Mouse (Mus musculus): ENCODE measurements at regions not wholly inside any gene's neighbourhood (a gene's known extent, or its start where the extent isn't known, plus 50 kb on each side); places are given as distances from the start of the nearest gene placed in this dataset.
A peak's percentile ranks its signal among the peaks of the same experiment; 100 is the strongest.

- no peak for DNase-seq
Measured at GRCm38 (mm10) chr4:11903861-11904260, 77.2 kb downstream of the Gm10604 start.

- DNase-seq, result no peak
Measured at GRCm38 (mm10) chr4:11903401-11903800, 77.7 kb downstream of the Gm10604 start.

GRCm38 (mm10) chr4:11899979-11900624 is 81.0 kb downstream of the Gm10604 start:
- peak; percentile 12 to 14 for DNase-seq

- no peak for DNase-seq
Measured at GRCm38 (mm10) chr4:11897231-11897630, 83.8 kb downstream of the Gm10604 start.

GRCm38 (mm10) chr4:11895857-11896825 is 84.9 kb downstream of the Gm10604 start:
- no peak for DNase-seq

- DNase-seq, result no peak
Measured at GRCm38 (mm10) chr4:11893560-11894205, 87.4 kb downstream of the Gm10604 start.

- DNase-seq, result no peak
Measured at GRCm38 (mm10) chr4:11889039-11889600, 91.9 kb downstream of the Gm10604 start.

- DNase-seq, result no peak
Measured at GRCm38 (mm10) chr4:11887377-11887776, 93.7 kb downstream of the Gm10604 start.

GRCm38 (mm10) chr4:11885499-11885898 is 95.6 kb downstream of the Gm10604 start:
- no peak for DNase-seq

- DNase-seq, result no peak
Measured at GRCm38 (mm10) chr4:11884818-11885217, 96.2 kb downstream of the Gm10604 start.

- DNase-seq, result no peak
Measured at GRCm38 (mm10) chr4:11883295-11883694, 97.8 kb downstream of the Gm10604 start.

GRCm38 (mm10) chr4:11882666-11883065 is 98.4 kb downstream of the Gm10604 start:
- no peak for DNase-seq

- no peak for DNase-seq
Measured at GRCm38 (mm10) chr4:11878638-11879037, 102.4 kb downstream of the Gm10604 start.

GRCm38 (mm10) chr4:11877945-11878344 is 103.1 kb downstream of the Gm10604 start:
- DNase-seq, result no peak

- DNase-seq, result no peak
Measured at GRCm38 (mm10) chr4:11876009-11876408, 105.1 kb downstream of the Gm10604 start.

- DNase-seq, result no peak
Measured at GRCm38 (mm10) chr4:11874586-11875264, 106.3 kb downstream of the Gm10604 start.

GRCm38 (mm10) chr4:11872036-11872435 is 109.0 kb downstream of the Gm10604 start:
- no peak for DNase-seq

- no peak for DNase-seq
Measured at GRCm38 (mm10) chr4:11869721-11870120, 111.3 kb downstream of the Gm10604 start.

- no peak for DNase-seq
Measured at GRCm38 (mm10) chr4:11868565-11868964, 112.5 kb downstream of the Gm10604 start.

All from B cell, adult 2 months (primary cell).